Mouse (Mus musculus): Measurements from ENCODE around the gene Fam129a.
"Not testable (repeated sequence)": the region's sequence is repeated elsewhere in the genome, so short reads cannot be mapped to it uniquely, and the experiment has no call there.

The Fam129a gene

GRCm38 (mm10) chr1:151584565-151585216, 13.7 kb downstream of the Fam129a start:
- DNase-seq, result no peak

GRCm38 (mm10) chr1:151585647-151586046, 14.7 kb downstream of the Fam129a start:
- no peak for DNase-seq

GRCm38 (mm10) chr1:151592085-151593017, 21.4 kb downstream of the Fam129a start:
- no peak for DNase-seq

- DNase-seq, result no peak
These were observed 23.9 kb downstream of the Fam129a start for GRCm38 (mm10) chr1:151594906-151595305.

GRCm38 (mm10) chr1:151595600-151596299, 24.8 kb downstream of the Fam129a start:
- no peak for DNase-seq

GRCm38 (mm10) chr1:151596562-151596961, 25.6 kb downstream of the Fam129a start:
- DNase-seq, result no peak

- no peak for DNase-seq
These were observed 26.8 kb downstream of the Fam129a start for GRCm38 (mm10) chr1:151597677-151598297.

GRCm38 (mm10) chr1:151598876-151599275, 27.9 kb downstream of the Fam129a start:
- DNase-seq, result no peak

- DNase-seq, result no peak
These were observed 33.3 kb downstream of the Fam129a start for GRCm38 (mm10) chr1:151604328-151604727.

GRCm38 (mm10) chr1:151607957-151608356, 37.0 kb downstream of the Fam129a start:
- not testable (repeated sequence) for DNase-seq

GRCm38 (mm10) chr1:151610621-151611020, 39.6 kb downstream of the Fam129a start:
- no peak for DNase-seq

GRCm38 (mm10) chr1:151614320-151614935, 43.4 kb downstream of the Fam129a start:
- DNase-seq, result no peak

- DNase-seq, result no peak
These were observed 44.6 kb downstream of the Fam129a start for GRCm38 (mm10) chr1:151615625-151616024.

- DNase-seq, result no peak
These were observed 45.7 kb downstream of the Fam129a start for GRCm38 (mm10) chr1:151616555-151617205.

- DNase-seq, result no peak
These were observed 47.3 kb downstream of the Fam129a start for GRCm38 (mm10) chr1:151618251-151618650.

- no peak for DNase-seq
These were observed 48.3 kb downstream of the Fam129a start for GRCm38 (mm10) chr1:151619281-151619711.

- DNase-seq, result no peak
These were observed 49.7 kb downstream of the Fam129a start for GRCm38 (mm10) chr1:151620730-151621129.

- DNase-seq, result no peak
These were observed 53.6 kb downstream of the Fam129a start for GRCm38 (mm10) chr1:151624442-151625226.

GRCm38 (mm10) chr1:151625260-151625659, 54.3 kb downstream of the Fam129a start:
- DNase-seq, result no peak

GRCm38 (mm10) chr1:151625690-151626089, 54.7 kb downstream of the Fam129a start:
- DNase-seq, result no peak

- DNase-seq, result no peak
These were observed 55.6 kb downstream of the Fam129a start for GRCm38 (mm10) chr1:151626631-151627030.

Data from thymus, adult 18-20 months (tissue).